Mouse (Mus musculus) ES-E14 (cell line): ENCODE measurements around the gene Fam92b.

ENCODE experiments used
- CHD2 ChIP-seq: IDR thresholded peaks from 2 replicates; pipeline ENCODE4 v1.6.1; 2014; ENCODE audit warnings: mild to moderate bottlenecking, low read depth, low read length, inconsistent platforms
- ZC3H11A ChIP-seq: IDR thresholded peaks from 2 replicates; pipeline ENCODE4 v1.6.1; 2012; ENCODE audit warnings: low read depth, mild to moderate bottlenecking, inconsistent platforms, low read length, borderline replicate concordance

DNA sequence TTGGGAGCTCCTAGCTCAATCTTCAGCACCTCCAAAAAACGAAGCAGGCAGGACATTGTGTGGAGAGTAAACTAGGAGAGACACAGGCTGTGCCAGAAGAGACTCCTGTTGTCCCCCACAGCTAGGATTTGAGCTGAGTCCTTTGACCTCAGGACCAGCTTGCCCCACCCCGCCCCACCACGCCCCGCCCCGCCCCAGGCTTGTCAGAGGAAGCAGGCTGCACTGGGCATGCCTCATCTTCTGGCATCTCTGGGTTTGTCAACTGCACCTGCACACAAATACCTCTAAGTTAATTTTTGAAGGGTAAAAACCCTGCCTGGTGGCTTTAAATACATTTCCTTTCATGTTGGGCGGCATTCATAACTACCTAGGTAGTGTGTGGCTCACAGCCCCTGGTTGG, 24.1 kb upstream of the Fam92b start:
- TF ChIP-seq CHD2 (no peak), ZC3H11A (no peak)
